Mouse (Mus musculus) intestine, postnatal 0 days (tissue): Measurements from ENCODE around the gene Nbl1. TPM values are rescaled to one million over a fixed set of nuclear protein-coding genes. Genes with fewer than 3 reads are reported as not detected.

ENCODE experiments used
- ATAC-seq: fragments of 200-750 bp; cut with Nextera tagmentation; 2 replicates; pipeline ENCODE4 v1.8.0; 2017; ENCODE audit warnings: mild to moderate bottlenecking, moderate TSS enrichment, moderate library complexity
- H3K27ac ChIP-seq: fragments of 300-500 bp; sonication (generic); 2 replicates; pipeline ENCODE4 v1.5.1; 2014; ENCODE audit warnings: mild to moderate bottlenecking, low read depth, low read length, moderate library complexity
- H3K27me3 ChIP-seq: fragments of 300-500 bp; sonication (generic); replicated peaks from 2 replicates; pipeline ENCODE4 v1.6.1; 2014; ENCODE audit warnings: low read length, mixed read lengths; ENCODE audit not compliant: control insufficient read depth, insufficient read depth
- H3K36me3 ChIP-seq: fragments of 300-500 bp; sonication (generic); 2 replicates; pipeline ENCODE4 v1.6.1; 2014; ENCODE audit warnings: mild to moderate bottlenecking, moderate library complexity; ENCODE audit not compliant: control insufficient read depth, insufficient read depth
- H3K4me1 ChIP-seq: fragments of 300-500 bp; sonication (generic); replicated peaks from 2 replicates; pipeline ENCODE4 v1.6.1; 2014; ENCODE audit warnings: antibody characterized with exemption, low read length, mixed read lengths; ENCODE audit not compliant: control insufficient read depth, insufficient read depth
- H3K4me2 ChIP-seq: fragments of 300-500 bp; sonication (generic); replicated peaks from 2 replicates; pipeline ENCODE4 v1.6.1; 2014; ENCODE audit warnings: low read depth, mild to moderate bottlenecking, moderate library complexity
- H3K4me3 ChIP-seq: fragments of 300-500 bp; sonication (generic); 2 replicates; pipeline ENCODE4 v1.5.1; 2014; ENCODE audit warnings: low read depth, low read length
- H3K9ac ChIP-seq: fragments of 300-500 bp; sonication (generic); 2 replicates; pipeline ENCODE4 v1.6.1; 2014; ENCODE audit warnings: mild to moderate bottlenecking, low read depth, low read length
- H3K9me3 ChIP-seq: fragments of 300-500 bp; sonication (generic); 2 replicates; pipeline ENCODE4 v1.6.1; 2016; ENCODE audit warnings: mixed run types; ENCODE audit not compliant: control insufficient read depth
- CTCF ChIP-seq: sonication (generic); IDR thresholded peaks from 2 replicates; pipeline ENCODE4 v1.5.1; 2016; ENCODE audit warnings: low read depth, mild to moderate bottlenecking, control low read depth, antibody characterized with exemption, moderate library complexity
- WGBS: fragments of 180-500 bp; shearing (Covaris S2); extraction: QIAGEN DNeasy Blood & Tissue Kit; methylation state at CpG from one replicate; pipeline ENCODE4 v1.1.7; 2014; 5-methylcytosine and 5-hydroxymethylcytosine counted together
- polyA plus RNA-seq: library from polyadenylated mRNA; unstranded; fragments of >200 nt; fragmentation: Nextera tagmentation; extraction: Ambion mirVana; gene quantifications from 2 replicates; pipeline ENCODE4 v1.2.1, GENCODE M21; 2015

Nbl1 gene
- polyA plus RNA-seq: 37.6 and 39.9 TPM in 2 replicates

- H3K9ac ChIP-seq: peak within 1 kb of the TSS; percentile 64
- peak within 1 kb of the TSS; percentile 65 for H3K4me3 ChIP-seq
- peak within 1 kb of the TSS; percentile 93 for H3K4me2 ChIP-seq
- WGBS: under 1% methylated on average over 98 of the region's 105 CpGs
- no peak for ATAC-seq
- H3K36me3 ChIP-seq: no peaks in the 10 kb centered on the region; the same call in 1 of the 2 replicates
- peaks cover 8% of the 10 kb centered on the region; the same call in 1 of the 2 replicates for H3K4me1 ChIP-seq
- TF ChIP-seq CTCF: no peak
- no peaks in the 10 kb centered on the region for H3K9me3 ChIP-seq
- H3K27ac ChIP-seq: no peak within 1 kb of the TSS
- H3K27me3 ChIP-seq: 0 out of 2 replicates have a peak, but pooled peaks cover 17% of the 10 kb centered on the region
Observed at GRCm38 (mm10) chr4:139092356-139093195, at the start of gene Nbl1. Gene Nbl1, minus strand, starts transcription at chr4:139092993.

- TF ChIP-seq CTCF: peak; percentile 56
- Histone ChIP-seq H3K9ac (no peak overlapping the region), H3K27ac (no peak overlapping the region), H3K4me3 (no peak overlapping the region), H3K4me2 (no peak overlapping the region), H3K4me1 (no peaks in the 10 kb centered on the region), H3K27me3 (no peaks in the 10 kb centered on the region), H3K36me3 (no peaks in the 10 kb centered on the region), H3K9me3 (no peaks in the 10 kb centered on the region)
- ATAC-seq: no peak; the same call in 1 of the 2 replicates
- WGBS: 70% methylated on average over 6 of the region's 6 CpGs
Observed at GRCm38 (mm10) chr4:139141785-139142184, 49.0 kb upstream of the Nbl1 start.

- H3K27me3 ChIP-seq: no peaks in the 10 kb centered on the region
- 78% methylated on average over 2 of the region's 2 CpGs for WGBS
- no peaks in the 10 kb centered on the region for H3K9me3 ChIP-seq
- peak; percentile 59 for TF ChIP-seq CTCF
- H3K9ac ChIP-seq: no peak overlapping the region
- no peak overlapping the region for H3K4me3 ChIP-seq
- no peak overlapping the region for H3K4me2 ChIP-seq
- ATAC-seq: no peak
- H3K36me3 ChIP-seq: no peaks in the 10 kb centered on the region
- H3K27ac ChIP-seq: no peak overlapping the region
- no peaks in the 10 kb centered on the region for H3K4me1 ChIP-seq
Observed at GRCm38 (mm10) chr4:139140267-139140666, 47.5 kb upstream of the Nbl1 start.

- ATAC-seq: no peak
- Histone ChIP-seq H3K4me1 (no peaks in the 10 kb centered on the region), H3K27ac (no peak overlapping the region), H3K4me3 (no peak overlapping the region), H3K4me2 (no peak overlapping the region), H3K9ac (no peak overlapping the region), H3K9me3 (no peaks in the 10 kb centered on the region), H3K36me3 (no peaks in the 10 kb centered on the region), H3K27me3 (no peaks in the 10 kb centered on the region)
- WGBS: 90% methylated on average over 2 of the region's 2 CpGs
- TF ChIP-seq CTCF: no peak
Observed at GRCm38 (mm10) chr4:139136011-139136410, 43.2 kb upstream of the Nbl1 start.

- ATAC-seq: no peak
- WGBS: 71% methylated on average over 5 of the region's 5 CpGs
- TF ChIP-seq CTCF: no peak
Observed at GRCm38 (mm10) chr4:139133109-139133508, 40.3 kb upstream of the Nbl1 start.

GRCm38 (mm10) chr4:139131858-139132672 is 39.3 kb upstream of the Nbl1 start:
- Histone ChIP-seq H3K4me1 (no peaks in the 10 kb centered on the region), H3K4me3 (no peak overlapping the region), H3K9me3 (no peaks in the 10 kb centered on the region), H3K36me3 (no peaks in the 10 kb centered on the region), H3K27me3 (no peaks in the 10 kb centered on the region), H3K4me2 (no peak overlapping the region), H3K9ac (no peak overlapping the region), H3K27ac (no peak overlapping the region)
- TF ChIP-seq CTCF: no peak
- 82% methylated on average over 14 of the region's 14 CpGs for WGBS
- ATAC-seq: no peak

More at GRCm38 (mm10) chr4:139133109-139133508, 40.3 kb upstream of the Nbl1 start:
- Histone ChIP-seq H3K4me3 (no peak overlapping the region), H3K27me3 (no peaks in the 10 kb centered on the region), H3K4me1 (no peaks in the 10 kb centered on the region), H3K9ac (no peak overlapping the region), H3K4me2 (no peak overlapping the region), H3K27ac (no peak overlapping the region), H3K36me3 (no peaks in the 10 kb centered on the region), H3K9me3 (no peaks in the 10 kb centered on the region)
